Mouse (Mus musculus) left cerebral cortex, adult 11 months (tissue): ENCODE results near the gene Acss3.

Source experiments
- DNase-seq: peaks from one replicate; pipeline ENCODE4 v3.0.0; 2022; ENCODE audit warnings: low spot score

Gene Acss3

DNA sequence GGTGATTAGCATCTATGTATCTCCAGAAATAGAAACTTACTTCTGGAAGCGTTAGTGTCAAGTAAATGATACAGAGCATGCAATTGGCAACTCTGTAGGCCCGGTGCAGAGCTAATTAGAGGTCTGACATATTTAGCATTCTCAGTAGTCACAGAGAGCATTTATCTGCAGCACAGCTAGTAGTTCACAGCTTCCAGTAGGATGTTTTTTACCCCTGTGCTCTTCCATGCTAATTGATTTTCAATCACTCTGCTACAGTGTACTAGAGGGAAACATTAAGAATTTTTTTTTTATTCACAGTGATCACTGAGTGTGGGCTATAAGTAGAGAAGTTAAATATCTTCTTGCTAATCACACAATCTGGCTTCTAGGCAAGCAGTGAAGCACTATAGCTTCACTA, 112.3 kb downstream of the Acss3 start:
- DNase-seq = no peak

DNA sequence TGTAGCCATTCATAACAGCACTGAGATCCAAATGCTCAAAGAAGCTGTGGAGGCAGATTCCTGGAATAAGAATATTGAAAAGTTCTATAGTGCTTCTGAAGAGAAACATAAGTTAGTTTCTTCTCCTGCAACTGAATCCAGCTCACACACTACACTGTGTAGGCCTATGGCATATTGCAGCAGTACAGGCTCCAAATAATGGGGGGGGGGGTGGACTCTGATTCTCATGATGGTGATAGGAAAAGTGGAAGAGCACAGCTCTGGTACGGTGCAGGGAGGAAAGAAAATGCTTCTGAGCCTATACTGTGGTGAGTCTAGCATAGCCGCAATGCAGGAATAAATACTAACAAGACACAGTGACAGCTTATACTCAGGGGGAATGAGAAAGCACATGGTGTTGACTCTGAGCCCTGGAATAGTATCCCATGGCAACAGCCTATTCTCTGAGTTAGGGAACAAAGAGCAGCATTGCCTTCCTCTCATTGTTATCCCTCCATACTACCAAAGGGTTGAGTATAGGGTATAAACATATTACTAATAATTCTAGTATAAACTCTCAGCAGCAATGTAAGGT, 125.3 kb downstream of the Acss3 start:
- no peak for DNase-seq

DNA sequence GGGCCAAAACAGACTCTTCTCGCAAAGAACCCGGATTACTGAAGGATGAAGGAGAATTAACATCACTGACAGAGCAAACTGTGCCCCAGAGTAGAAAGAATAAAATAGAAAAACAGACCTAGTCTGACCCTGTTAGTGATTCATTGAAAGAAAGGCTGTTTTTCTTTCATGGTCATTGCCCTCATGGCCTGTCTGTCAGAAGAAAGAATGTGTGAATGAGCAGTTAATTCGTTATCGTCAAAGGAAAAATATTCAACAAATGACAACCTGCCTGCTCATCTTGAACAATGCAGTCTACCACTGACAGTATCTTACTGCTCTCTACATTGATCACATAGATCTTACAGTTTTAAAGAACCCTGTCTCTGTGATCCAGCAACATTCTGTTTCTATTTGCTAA, 134.0 kb downstream of the Acss3 start:
- no peak for DNase-seq

DNA sequence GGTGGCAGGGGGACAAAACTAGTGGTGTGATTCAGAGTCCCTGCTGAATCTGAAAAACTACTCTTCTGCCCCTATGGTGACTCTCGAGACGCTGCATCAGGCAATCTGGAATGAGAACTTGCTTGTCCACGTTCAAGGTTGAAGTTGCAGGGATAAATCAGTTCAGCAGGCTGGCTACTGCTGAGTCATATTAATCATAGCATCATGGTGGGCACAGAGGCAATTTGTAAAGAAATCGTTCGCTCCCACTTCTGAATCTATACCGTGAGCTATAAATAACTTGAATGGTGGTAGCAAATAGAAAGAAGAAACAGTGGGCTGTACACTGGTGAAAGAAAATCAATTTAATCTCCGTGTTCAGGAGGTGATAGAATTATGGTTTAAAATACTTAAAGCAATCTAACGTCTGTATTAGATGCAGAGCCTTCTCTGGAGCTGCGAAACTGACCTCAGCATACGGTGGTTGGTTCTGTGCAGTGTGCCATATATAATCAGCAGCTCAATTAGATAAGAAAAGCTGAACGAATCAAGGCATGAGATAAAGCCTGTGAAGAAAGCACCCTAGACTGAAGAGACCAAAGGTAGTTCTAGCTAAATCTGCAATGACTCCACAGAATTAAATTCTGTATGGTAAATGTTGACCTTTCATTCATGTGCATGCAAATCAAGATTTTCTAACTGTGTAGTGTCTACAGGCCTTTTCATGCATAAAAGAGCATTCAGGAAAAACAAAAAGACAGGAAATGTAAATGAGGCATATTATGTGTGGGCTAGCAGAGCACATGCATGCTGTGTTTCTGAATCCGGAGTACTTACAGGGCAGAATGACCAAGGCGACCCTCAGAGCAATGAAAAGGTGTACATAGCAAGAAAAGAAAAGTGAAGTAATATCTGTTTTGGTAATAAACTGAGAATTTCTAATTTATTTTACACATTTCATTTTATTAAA, 148.0 kb downstream of the Acss3 start:
- no peak for DNase-seq

DNA sequence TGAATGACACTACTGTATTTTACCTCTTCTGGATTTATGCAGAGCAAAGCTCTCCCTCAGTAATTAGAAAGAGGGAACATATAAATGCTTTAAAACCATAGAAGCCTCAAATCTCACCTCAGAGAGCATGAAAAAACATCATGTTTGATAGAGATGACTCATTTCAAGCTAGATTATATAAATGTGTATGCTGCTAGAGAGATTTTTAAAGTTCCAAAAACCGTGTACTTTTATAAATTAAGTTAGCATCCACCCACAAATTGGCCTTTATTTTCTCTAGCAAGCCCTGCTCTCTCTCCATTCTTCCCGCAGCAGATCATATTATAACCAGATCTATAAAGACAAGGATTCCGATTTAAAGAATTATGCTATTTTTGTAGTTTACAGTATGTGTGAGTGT, 164.4 kb downstream of the Acss3 start:
- no peak for DNase-seq

DNA sequence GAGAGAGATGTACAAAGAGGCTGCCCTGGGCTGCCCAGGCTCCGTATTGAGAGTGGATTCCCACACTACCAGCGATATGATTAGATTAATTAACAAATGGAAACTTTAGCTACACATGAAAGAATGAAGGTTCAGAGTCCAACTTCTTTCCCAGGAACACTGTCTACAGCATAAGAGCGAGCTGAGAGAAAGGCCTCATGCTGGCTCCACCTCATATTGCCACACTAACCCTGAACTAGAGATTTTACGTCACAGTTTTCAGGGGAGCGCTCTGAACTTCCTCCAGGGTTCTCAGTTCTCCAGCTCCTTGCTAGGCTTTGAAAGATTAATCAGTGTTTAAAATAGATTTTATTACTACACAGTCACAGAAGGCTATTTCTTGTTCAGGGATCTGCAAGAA, 182.1 kb downstream of the Acss3 start:
- no peak for DNase-seq

DNA sequence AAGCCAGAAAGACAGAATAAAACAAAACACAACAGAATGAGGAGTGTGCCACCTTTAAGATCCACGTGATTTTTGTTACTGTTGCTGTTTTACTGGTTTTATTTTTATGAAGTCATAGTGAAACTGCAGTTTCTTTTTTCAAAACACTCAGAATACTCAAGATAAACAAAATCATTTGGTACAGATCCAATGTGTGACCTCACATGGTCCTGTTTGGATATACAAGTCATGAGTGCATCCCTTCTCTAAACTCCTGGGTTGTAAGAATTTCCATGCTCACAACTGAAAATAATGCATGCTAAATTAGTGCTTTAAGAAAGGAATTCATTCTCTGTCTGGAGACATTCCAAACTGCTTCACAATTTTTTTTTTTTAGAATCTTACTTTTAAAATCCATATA, 184.0 kb downstream of the Acss3 start:
- DNase-seq = no peak

DNA sequence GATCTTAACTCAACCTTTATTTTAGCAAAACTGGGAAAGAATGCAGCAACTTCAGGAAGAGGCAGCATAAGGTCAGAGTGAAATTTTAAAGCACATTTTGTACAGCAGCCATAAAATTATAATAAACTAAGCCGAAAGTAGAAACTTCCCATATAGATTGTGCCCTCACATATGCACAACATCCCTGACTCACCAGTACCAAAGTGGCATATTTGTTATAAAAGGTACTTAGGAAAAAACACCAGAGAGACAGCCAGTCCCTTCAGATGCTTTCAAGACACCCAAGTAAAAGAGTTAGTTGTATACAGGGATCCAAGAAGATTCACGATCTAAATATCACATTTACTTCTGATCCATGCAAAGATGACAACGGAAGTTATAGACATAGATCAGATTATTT, 184.6 kb downstream of the Acss3 start:
- no peak for DNase-seq

DNA sequence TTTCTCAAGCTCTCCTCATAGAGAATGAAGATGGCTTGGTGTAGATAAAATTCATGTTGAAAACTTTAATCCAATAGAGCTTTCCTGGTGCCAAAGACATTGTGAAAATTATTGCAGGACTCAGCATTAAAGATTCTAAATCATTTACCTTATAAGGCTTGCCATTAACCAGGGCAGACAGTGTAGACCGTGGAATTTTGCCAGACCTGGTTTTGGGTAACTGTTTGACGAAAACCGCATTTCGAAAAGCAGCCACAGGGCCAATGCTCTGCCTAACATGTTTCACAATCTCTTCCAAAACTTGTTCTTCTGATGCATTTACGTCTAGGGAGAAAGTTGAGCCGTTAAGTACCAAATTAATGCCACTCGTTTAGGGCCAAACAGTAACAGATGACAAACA, 186.5 kb downstream of the Acss3 start:
- DNase-seq = no peak

DNA sequence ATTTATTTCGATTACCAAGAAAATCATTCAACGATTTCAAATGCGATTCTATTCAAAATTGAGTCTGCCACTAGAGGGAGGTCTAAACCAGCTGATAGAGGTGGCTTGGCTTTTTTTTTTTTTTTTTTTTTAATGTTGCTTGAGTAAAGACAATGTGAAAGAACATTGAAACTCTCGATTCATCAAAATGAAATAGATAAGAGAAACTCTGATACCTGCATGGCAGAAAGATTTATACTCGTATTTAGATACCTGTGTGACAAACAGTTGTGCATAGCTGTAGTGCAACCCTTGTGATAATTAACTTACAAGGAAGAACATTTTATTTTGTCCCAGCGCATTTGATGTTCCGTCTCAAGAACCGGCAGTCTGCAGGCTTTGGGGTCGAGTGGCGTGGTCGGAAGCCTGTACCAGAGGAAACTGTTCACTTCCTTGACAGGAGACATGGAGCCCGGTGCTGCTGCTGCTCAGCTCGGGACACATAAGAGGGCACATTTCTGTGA, 190.8 kb downstream of the Acss3 start:
- no peak for DNase-seq

DNA sequence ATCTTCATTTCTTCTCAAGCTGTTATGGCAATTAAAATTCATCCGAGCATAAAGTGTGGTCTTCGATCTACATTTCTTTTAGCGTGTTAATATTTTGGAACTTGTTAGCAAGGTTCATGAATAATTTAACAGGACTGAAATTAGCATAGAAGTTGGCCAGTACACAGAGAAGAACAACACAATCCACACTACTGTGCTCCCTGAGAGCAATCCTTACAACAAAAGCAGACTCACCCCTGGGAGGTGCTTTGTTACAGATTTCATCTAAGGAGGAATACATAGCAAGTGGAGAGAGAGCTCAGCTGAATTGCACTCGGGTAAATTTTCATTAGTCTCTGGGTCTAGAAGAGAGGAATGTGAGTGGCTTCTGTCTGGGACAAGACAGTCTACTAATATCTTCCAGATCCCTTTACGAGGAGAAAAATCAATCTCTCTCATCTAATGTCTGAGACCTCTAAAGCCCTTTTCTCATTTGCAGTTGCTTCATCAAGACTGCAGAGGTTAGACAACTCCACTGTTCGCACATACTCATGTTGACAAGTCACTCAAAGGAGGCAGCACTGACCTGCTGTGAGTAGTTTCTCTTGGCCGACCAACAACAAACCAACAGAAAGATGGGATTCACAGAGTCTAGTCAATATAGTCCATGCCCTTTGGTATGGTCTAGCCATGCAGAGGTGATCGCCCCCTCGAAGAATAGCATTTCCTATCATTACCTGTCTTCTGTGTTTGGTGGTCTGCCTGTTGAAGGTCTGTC, 194.7 kb downstream of the Acss3 start:
- no peak for DNase-seq

DNA sequence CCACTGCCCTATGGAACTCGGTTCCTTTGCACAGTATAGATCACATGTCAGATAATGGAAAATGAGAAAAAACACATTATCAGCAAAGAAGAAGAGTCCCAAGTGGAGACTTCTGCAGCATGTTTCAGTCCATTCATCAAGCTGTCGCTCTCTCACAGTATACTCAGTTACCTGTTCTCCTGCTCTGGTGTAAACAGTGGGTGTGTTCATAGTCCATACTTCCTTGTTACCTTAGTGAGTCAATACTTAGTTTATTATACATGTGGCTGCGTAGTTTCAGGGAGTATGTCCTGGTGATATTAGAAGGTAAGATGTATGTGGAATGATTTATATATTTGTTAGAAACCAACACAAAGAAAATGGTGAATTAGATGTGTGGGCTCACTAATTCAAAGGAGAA, 198.7 kb downstream of the Acss3 start:
- no peak for DNase-seq

DNA sequence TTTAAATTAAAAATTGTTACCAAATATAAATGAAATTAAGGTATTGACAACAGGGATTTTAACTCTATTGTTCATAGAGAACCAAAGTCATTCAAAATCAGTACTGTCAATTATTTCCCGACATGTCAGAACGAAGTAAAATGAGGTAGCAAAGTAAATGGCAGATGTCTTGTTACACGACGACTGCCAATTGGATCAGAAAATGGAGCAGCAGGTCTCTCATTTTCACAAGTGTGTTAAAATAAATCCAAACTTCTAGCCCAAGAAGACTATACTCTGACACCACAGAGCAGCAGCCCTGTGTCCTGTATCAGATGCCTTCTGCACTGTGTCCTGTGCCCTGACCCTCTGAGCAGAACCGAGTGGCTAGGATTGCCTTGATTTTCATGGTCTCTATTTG, 199.1 kb downstream of the Acss3 start:
- no peak for DNase-seq

DNA sequence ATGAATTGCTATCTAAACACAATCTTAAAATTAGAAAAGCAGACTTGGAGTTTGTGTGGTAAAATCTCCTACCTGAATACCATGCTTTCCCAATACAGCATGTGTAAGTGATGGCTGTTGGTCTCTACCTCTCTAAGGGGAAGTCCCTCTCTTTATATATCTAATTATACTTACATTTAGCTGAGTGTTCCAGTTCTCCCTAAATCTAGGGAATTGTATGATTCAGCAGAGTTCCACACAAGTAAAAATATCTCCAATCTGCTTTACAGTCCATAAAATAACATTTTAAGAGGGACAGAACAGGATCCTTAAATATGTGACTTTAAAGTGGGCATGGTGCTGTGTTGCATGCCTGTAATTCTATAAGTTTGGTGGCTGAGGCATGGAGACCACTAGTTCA, 208.6 kb downstream of the Acss3 start:
- DNase-seq = no peak

DNA sequence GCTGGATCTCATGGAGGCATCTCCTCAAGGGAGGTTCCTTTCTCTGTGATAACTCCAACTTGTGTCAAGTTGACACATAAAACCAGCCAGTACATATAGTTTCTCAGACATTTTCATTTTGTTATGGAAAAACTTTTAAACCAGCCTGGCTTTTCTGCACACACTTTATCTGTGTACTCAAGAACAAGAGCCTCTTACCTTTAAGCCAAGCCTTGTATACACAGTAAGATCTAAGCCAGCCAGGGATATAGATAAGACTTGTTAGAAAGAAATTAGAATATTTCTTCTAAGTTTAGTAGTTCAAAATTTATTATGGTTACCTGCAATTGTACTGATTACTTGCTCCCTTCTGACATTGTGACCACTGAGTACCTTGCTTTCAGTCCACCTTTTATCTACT, 209.2 kb downstream of the Acss3 start:
- DNase-seq = no peak

DNA sequence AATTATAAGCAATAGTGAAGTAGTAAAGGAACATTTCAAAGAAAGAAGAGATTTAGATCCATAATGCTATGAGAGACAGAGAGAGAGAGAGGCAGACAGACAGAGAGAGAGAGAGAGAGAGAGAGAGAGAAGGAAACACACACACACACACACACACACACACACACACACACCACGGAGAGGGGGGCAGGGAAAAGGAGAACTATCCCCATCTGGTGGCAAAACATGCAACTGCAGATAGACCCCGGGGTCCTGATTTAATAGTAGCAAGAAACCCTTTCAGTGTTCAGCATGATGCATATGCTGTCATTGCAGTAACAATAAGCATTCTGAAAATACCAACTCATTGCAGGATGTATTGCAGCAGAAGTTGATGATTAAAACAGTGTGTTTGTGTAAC, 210.4 kb downstream of the Acss3 start:
- DNase-seq = no peak

DNA sequence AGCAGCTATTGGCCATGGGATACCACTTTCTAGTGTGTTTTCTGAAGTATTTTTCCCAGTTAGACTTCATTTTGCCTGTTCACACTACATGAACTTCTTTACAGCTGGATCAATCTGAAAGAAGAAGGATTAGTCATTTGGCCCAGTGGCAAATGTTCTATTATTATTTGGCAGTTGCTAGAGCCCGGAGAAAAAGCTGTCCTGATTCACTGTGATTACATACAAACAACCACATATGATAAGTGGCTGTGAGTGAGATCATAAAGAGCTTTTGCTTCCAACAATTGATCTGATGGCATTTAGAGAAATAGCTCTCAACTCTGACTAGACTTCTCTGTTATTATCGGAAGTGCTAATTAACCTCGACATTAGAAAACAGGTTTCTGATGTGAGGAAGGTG, 213.4 kb downstream of the Acss3 start:
- no peak for DNase-seq

DNA sequence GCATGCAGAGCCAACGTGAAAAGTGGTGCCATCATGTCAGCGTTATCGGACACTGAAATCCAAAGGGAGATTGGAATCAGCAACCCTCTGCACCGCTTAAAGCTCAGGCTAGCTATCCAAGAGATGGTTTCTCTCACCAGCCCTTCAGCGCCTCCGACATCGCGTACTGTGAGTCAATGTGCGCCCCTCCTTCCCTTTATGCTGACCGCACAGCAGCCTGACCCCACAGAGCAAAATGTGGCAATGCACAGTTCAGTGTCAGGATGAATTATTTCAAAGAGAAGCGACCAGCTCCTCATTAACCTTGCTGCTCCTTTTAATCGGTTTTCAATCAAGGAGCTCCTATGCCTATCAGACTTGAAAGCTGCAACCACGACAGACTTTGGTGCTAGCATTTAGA, 227.1 kb downstream of the Acss3 start:
- DNase-seq = no peak
